Mouse (Mus musculus): ENCODE measurements around the gene Wipf2.

DNA sequence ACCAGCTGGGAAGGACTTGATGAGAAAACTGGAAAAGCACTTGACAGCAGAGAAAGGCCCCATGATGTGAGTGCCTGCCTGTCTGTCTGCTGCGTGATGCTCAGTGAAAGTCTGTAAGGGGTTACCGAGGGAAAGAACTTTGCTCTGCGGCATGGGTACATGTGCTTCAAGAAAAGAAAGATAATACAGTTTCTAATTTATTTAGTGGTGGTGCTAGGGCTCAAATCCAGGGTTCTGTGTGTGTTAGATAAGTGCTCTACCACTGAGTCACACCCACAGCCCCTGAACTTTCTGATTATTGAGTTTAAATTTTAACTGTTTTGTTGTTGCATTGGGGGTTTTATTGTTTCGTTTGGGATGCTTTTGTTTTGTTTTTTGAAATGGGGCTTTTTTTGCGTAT is 48.1 kb downstream of the Wipf2 start:
- TF ChIP-seq EP300 (IDR thresholded peaks at IDR 0.05; ENCODE audit: low read length) (no peak), POLR2A (IDR thresholded peaks at IDR 0.05; ENCODE audit: low read depth, low read length) (no peak), CTCF (conservative IDR thresholded peaks at IDR 0.05 in 1 of 2, IDR thresholded peaks at IDR 0.05 in 1 of 2; ENCODE audit: low read depth in 2 of 2, low read length in 2 of 2) (no peak), MEF2A (IDR thresholded peaks at IDR 0.05; ENCODE audit: borderline replicate concordance, low read depth, low read length) (no peak), POLR2AphosphoS2 (IDR thresholded peaks at IDR 0.05; ENCODE audit: low read depth, low read length) (no peak), USF2 (conservative IDR thresholded peaks at IDR 0.05; ENCODE audit: low read depth, low read length) (no peak), MAX (IDR thresholded peaks at IDR 0.05; ENCODE audit: low read length) (no peak), ZNF384 (IDR thresholded peaks at IDR 0.05; ENCODE audit: low read depth, low read length) (no peak), TBP (conservative IDR thresholded peaks at IDR 0.05; ENCODE audit: low read depth, low read length) (no peak), SMC3 (IDR thresholded peaks at IDR 0.05; ENCODE audit: low read depth, low read length) (no peak), MYC (IDR thresholded peaks at IDR 0.05; ENCODE audit: low read depth, low read length) (no peak), ELF1 (IDR thresholded peaks at IDR 0.05; ENCODE audit: low read depth, low read length) (no peak), E2F4 (IDR thresholded peaks at IDR 0.05; ENCODE audit: insufficient replicate concordance, low read depth, low read length) (no peak)
